Mouse (Mus musculus): ENCODE results near the gene Kcnj6.
"Not testable (repeated sequence)": the region's sequence is repeated elsewhere in the genome, so short reads cannot be mapped to it uniquely, and the experiment has no call there.

Gene Kcnj6

GRCm38 (mm10) chr16:94852407-94853160, 144.9 kb downstream of the Kcnj6 start:
- no peak for DNase-seq (ENCODE audit: low read depth, low spot score)

DNA sequence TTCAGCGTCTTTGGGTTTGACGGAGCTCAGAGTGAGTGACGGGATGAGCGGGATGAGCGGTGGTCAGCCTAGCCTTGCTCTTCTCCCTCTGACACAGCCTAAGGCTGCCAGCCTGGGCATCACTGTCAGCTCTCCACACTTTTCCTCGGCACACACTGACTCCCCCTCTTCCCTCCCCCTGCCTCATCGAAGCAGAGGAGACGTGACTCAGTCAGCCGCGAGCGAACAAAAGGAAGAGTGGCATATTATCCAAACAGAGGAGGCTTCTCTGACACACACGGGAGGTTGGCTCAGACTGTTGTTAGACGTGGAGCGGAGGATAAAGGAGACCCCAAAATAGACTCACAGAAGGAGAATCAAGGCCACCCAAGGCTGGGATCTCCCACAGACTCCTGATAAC, 147.1 kb downstream of the Kcnj6 start:
- DNase-seq (ENCODE audit: low read depth, low spot score): no peak

DNA sequence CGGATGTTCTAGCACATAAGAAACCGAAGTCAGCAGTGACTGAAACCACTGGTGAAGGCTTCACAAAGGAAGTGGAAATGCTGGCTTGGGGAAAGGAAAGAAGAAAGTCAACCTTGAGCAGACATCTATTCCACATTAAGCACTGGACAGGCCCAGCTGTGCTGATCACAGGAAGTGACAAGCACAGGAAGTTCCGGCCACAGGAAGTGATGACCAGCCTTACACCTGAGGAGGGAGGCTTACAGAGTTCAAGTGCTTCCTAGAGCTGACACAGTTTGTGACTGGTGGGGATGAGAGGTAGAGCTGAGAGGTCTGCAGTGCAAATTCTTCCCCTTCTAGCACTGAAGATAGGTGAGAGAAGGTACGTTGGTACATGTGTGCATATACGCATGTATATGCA, 151.5 kb downstream of the Kcnj6 start:
- DNase-seq (ENCODE audit: low read depth, low spot score): no peak

DNA sequence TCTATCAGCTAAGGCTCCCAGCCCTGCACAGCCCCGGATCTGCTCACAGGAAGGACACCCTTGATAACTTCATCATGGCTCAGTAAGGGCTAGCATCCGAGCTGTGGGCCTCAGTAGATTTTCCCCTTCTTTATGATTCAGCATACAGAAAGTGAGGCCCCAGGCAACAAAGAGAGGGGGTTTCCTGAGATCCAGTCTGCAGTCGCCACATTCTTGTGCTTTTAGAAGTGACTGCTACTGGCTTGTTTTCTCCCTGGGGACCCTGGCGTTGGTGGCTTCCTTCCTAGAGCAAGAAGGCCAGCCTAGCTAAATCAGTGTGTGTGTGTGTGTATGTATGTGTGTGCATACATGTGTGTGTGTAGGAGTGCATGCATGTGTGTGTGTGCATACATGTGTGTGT, 152.7 kb downstream of the Kcnj6 start:
- no peak for DNase-seq (ENCODE audit: low read depth, low spot score)

DNA sequence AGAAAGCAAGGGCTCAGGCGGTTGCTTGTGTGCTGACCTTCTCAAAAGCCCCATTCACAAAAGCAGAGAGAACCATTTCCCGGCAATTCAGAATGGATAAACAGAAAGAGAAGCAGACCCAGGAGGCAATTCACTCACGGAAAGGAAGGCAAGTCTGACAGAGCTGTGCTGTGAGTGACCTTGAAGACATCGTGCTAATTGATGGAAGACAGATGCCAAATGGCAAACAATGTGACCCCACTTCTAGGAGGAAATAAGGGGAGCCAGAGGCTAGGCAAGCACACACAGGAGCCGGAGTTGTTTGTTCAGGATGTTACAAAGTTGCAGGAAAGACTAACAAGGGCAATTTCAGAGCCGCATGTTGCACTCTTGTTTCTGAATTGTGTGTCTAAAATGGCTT, 158.1 kb downstream of the Kcnj6 start:
- no peak for DNase-seq (ENCODE audit: low read depth, low spot score)

- no peak for DNase-seq (ENCODE audit: low read depth, low spot score)
Measured at GRCm38 (mm10) chr16:94837881-94838280, 159.6 kb downstream of the Kcnj6 start.

DNA sequence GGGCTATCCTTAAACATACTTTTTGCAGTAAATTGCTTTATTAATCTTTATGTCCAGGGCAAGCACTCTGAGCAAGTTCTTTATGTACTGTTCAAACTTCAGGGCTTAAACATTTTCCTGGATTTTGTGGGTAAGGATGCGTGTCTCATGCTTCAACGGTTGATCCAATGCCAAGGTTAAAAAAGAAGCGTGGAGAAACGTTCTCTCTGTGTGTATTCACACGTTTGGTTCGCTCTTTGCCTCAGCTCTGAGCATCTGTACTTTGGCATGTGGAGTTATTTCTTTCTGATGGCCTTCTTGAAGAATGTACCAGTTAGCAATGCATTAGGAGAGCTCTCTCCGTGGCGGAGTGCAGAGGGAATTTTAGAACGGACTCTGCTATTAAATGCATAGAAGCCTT, 163.0 kb downstream of the Kcnj6 start:
- no peak for DNase-seq (ENCODE audit: low read depth, low spot score)

DNA sequence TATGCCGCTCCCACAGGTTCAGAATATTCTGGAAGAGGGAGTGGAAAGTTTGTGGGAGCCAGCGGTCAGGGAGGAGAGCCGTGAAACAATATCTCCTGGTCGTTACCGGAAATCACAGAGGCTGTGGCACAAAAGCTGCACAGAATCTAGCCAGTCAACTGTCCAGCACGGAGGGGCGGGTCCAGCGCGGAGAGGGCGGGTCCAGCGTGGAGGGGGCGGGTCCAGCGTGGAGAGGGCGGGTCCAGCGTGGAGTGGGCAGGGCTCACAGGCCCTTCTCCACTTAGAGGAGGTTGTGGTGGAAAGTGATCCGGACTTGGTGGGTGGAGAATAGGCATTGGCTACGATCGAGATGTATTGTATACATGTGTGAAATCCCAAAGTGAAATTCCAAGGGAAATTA, 169.3 kb downstream of the Kcnj6 start:
- DNase-seq (ENCODE audit: low read depth, low spot score): no peak

DNA sequence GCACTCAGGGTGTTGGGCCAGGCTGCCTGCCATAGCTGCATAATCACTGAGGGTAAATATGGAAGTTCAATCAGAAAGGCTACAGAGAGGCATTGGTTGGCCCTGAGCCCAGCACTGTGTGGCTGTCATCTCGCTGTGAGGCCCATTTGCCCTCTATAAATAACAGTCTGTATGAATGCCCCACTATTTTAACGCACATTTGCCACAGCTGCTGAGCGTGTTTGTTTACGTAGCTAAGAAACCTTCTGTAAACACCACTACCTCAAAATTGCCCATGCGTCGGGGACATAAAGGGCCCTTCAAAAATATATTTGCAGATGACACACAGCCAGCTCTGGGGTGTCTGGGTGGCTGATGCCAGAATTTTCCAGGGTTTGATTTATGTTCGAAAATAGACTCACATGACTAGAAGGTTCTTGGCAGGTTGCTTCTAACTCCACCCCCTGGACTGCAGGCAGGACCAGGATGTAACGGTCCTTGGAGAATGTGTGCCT, 170.4 kb downstream of the Kcnj6 start:
- DNase-seq (ENCODE audit: low read depth, low spot score): no peak

DNA sequence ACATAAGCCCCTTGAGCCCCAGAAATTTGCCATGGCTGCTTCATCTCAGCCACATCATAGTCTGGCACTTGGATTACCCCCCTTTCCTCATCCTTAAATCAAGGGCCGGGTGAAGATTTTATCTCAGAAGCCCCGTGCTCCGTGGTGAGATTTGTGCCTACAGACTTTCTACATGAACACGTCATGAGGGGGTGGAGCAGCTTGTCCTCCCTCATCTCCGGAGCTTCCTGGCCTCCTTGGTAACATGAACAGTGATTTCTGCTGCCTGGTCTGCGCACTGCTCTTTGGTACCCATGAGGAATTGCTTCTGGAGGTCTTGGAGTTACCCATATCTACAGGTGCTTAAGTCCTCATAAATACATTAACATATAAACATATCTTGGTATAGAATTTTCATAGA, 172.2 kb downstream of the Kcnj6 start:
- no peak for DNase-seq (ENCODE audit: low read depth, low spot score)

DNA sequence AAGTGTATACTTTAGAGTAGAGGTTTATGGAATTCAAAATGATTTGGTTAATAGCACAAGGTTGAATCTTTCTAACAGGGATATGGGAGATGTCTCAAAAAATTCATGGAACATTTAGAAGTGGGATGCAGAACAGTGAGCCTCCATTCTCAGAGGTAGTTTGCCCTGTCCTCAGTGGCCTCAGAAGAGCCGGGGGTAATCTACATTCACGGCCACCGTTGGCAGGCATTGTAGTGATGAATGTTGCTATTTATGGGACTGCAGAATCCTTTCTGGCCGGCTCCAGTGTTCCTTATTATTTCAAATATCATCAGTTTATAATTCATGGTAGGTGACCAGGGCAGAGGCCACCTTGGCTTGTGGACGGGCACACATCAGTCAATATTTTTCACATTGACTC, 174.9 kb downstream of the Kcnj6 start:
- DNase-seq (ENCODE audit: low read depth, low spot score): no peak

- no peak for DNase-seq (ENCODE audit: low read depth, low spot score)
Measured at GRCm38 (mm10) chr16:94821610-94822009, 175.9 kb downstream of the Kcnj6 start.

- no peak for DNase-seq (ENCODE audit: low read depth, low spot score)
Measured at GRCm38 (mm10) chr16:94816391-94816790, 181.1 kb downstream of the Kcnj6 start.

- no peak for DNase-seq (ENCODE audit: low read depth, low spot score)
Measured at GRCm38 (mm10) chr16:94815891-94816290, 181.6 kb downstream of the Kcnj6 start.

DNA sequence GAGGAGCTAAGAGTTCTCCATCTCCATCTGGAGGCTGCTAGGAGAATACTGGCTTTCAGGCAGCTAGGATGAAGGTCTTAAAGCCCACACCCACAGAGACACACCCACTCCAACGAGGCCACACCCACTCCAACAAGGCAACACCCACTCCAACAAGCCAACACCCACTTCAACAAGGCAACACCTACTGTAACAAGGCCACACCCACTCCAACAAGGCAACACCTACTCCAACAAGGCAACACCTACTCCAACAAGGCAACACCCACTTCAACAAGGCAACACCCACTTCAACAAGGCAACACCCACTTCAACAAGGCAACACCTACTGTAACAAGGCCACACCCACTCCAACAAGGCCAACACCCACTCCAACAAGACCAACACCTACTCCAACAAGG, 188.2 kb downstream of the Kcnj6 start:
- DNase-seq (ENCODE audit: low read depth, low spot score): not testable (repeated sequence)

GRCm38 (mm10) chr16:94798241-94798640, 199.3 kb downstream of the Kcnj6 start:
- no peak for DNase-seq (ENCODE audit: low read depth, low spot score)

GRCm38 (mm10) chr16:94797366-94797765, 200.1 kb downstream of the Kcnj6 start:
- DNase-seq (ENCODE audit: low read depth, low spot score): no peak

DNA sequence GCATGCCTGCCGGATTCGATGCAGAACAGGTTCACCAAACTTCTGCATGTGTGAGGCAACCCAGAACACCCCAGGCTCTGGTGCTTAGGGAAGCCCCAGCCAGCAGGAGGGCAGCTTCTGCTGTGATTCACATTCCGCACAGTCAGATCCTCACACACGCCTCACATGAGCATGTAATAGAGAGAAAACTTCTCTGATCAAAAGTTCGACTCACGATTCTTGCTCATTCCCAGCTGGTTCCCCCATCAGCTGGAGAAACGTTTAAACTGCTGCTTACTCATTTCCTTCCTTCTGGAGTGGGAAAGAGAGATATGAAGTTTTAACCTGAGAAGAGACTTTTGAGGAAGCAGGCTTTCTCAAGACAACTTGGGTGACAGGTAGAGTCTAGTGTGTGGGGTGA, 204.5 kb downstream of the Kcnj6 start:
- no peak for DNase-seq (ENCODE audit: low read depth, low spot score)

- no peak for DNase-seq (ENCODE audit: low read depth, low spot score)
Measured at GRCm38 (mm10) chr16:94789958-94790357, 207.5 kb downstream of the Kcnj6 start.

DNA sequence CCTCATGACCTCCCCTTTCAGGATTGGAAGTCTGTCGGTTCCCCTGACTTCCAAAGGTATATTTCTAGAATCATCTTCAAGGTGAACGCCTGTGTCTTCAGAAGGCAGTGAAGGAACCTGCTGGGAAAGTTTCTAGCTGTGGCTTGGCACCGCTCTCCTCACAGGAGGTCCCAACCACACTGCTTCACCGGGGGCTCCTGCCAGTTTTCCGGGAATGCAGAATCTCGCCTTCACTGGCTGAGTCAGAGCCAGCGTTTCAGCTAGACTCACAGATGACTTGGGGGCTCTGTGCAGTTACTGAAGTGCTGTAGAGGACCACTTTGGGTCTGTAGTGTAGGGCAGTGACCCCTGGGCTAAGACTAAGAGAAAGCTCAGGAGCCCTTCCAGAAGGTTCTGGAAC, 208.8 kb downstream of the Kcnj6 start:
- no peak for DNase-seq (ENCODE audit: low read depth, low spot score)

GRCm38 (mm10) chr16:94788165-94788564, 209.3 kb downstream of the Kcnj6 start:
- DNase-seq (ENCODE audit: low read depth, low spot score): no peak

GRCm38 (mm10) chr16:94785873-94786272, 211.6 kb downstream of the Kcnj6 start:
- DNase-seq (ENCODE audit: low read depth, low spot score): no peak

GRCm38 (mm10) chr16:94783696-94784095, 213.8 kb downstream of the Kcnj6 start:
- DNase-seq (ENCODE audit: low read depth, low spot score): no peak
